Mouse (Mus musculus): ENCODE data around the gene Senp2.

DNA sequence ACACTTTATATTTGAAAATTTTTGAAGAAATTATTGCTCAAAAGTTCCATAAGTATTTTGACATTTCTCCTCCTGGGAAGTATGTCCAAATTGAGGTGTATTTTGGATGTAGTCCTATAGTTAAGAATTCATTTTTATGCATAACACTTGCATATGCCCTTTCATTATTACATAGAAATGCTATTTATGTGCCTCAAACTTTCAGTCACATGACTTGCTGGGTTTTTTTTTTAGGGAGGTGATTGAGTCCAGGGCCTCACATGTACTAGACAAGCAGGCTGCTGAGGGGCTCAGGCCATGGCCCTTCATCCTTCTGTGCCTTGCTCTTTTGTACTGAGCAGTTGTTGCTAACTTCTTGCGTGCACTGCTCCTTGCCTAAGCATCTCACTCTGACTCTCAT, 30.7 kb downstream of the Senp2 start:
- no peak for TF ChIP-seq POLR2A (IDR thresholded peaks at IDR 0.05; ENCODE audit: borderline replicate concordance, insufficient read depth, low read length)
- TF ChIP-seq CTCF (IDR thresholded peaks at IDR 0.05; ENCODE audit: borderline replicate concordance, insufficient read depth, low read depth, low read length) = no peak
